Mouse (Mus musculus) right cerebral cortex, postnatal 14 days (tissue): ENCODE data around the gene Melk.
A peak's percentile ranks its signal among the peaks of the same experiment; 100 is the strongest.

Experiments used
- DNase-seq: peaks from one replicate; pipeline ENCODE4 v3.0.0; 2022

The Melk gene

DNA sequence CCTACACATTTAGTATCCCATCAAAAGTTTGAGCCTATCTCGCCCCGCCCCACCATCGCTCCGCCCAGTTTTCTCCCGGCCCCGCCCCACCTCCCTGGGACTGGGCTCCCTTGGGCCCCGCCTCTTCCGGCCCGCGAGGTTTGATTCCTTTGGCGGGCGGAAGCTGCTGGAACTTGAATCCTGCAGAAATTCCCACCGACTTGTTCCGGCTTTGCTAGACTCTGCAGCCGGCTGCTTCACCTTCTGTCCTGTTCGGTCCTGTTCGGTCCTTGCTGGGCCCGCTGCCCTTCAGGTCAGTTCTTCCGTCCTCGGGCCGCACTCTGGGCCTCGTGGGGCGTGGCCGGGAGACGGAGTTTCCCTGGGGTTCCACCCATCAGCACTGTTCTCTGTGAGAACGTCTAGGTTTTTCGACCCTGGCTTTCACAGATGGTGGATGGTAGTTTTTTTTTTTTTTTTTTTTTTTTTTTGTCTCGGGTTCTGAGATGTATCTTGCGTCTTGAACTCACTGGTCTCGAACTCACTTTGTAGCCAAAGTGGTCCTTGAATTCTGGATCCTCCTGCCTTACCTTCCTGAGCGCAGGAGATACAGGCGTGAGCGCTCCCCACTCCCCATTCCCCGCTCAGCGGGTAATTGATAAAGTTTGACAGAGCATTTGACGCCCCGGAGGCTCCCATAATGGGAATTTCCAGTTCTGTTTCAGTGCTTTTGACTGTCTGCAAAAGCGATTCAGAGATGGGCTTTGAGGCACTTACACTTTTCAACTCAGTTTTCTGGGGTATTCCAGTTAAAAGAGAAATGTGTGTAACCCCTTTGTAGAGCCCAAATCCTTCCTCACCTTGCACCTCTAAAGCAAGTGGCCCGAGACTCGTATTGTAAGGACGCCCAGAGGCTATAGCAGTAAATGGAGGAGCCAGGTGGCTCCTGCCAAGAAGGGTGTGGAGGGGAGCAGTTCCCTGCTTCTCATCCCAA is at the start of gene Melk:
Gene Melk (plus strand): TSS at position 96 of the 970 bp plus-strand sequence.
- DNase-seq: peak; percentile 60

DNA sequence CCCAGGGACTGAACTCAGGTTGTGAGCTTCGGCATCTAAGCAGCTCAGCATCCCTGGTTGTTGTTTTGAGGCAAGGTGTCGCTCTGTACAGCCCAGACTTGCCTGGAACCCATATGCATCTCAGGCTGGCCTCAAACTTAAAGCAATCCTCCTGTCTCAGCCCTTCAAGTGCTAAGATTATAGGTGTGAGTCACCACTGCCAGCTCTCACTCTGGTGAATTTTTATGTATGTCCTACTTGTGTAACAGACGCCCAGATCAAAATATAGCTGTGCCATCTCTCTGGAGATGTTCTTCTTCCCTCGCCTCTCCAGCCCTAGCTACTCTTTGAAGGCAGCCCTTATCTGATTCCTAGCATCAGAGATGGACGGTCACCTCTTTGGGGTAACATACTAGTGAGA is 49.2 kb upstream of the Melk start:
- no peak for DNase-seq

DNA sequence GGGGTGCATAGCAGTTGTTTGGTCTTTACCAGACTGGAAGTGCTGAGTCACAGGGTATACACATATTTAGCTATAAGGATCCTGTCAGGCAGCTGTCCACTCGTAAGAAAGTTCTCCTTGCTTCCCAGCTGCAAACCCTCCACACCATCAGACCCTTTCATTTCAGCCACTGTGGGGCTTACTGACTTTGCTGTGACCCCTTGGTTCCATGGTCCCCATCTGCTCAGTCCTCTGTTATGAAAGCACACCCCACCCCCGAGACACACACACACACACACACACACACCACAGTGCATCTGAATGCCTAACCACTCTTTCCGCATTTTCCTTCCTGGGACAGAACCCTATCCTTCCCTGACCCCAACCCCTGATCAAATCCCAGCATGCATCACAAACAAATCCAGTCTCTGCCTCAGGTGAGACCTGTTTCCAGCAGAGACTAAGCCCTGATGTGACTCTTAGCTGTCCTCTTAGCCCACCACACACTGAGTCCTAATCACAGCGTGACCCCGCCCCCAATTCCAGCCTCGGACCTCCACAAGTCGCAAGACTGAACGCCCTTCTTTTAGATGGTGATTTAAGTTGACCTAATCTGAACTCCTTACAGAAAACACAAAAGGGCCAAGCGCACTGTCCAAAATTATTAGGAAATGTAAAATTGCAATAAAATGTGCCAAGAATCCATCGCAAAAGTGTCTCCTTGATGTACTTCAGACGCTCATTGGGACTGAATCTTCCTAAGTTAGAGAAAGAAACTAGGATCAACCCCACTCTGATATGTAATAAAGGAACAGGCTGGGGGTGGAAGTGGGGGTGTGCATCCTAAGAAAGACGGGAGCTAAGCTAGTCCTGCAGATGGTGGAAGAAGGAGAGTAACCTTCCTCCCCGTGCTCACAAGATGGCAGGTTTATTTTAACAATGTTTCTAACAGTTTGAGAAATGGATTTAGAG is 48.4 kb upstream of the Melk start:
- DNase-seq: no peak

DNA sequence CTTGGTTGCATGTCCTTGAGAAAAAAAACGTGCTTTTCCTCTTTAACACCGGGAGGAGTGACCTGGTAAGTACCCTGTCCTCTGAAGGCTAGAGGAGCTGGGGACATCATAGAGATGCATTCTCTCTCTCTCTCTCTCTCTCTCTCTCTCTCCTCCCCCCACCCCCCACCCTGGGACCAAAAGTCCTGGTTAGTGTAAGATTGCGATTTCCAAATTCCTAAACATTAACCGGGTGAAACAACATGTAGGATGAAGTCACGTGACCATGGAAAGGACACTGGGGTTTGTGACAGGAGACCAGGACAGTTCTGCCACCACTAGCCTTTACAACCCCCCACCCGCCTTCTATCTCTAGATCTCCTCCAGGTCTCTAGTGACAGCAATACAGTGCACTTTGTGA is 47.5 kb upstream of the Melk start:
- no peak for DNase-seq

DNA sequence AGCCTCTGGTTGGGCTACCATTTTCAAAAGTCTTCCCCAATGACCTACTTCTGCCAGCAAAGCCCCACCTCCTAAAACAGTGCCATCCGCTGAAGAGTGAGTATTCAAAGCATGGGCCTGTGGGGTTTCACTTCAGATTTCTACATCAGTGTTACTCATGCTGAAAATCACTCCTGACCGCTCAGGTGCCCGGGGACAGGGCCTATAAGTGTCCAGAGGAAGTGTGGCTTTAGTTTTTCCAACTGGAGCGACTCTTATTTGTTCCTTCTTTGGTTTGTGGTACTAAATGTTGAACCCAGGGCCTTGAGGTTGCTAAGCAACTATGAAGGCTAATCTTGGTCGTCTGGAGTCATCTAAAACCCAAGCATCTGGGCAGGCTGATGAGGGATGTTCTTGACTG is 46.1 kb upstream of the Melk start:
- DNase-seq: no peak

DNA sequence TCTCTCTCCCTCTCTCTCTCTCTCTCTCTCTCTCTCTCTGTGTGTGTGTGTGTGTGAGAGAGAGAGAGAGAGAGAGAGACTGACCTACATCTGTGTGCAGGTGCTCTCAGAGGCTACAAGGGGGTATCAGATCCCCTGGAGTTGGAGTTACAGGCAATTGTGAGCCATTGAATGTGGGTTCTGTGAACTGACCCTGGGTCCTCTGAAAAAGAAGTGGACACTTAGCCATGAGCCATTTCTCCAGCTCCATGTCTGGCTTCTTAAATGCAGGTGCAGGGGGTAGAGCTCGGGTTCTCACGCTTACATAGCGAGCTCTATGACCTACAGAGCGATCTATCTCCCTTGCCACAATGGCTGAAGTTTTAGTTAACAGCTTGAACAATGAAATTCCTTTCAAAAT is 41.5 kb upstream of the Melk start:
- DNase-seq: no peak

DNA sequence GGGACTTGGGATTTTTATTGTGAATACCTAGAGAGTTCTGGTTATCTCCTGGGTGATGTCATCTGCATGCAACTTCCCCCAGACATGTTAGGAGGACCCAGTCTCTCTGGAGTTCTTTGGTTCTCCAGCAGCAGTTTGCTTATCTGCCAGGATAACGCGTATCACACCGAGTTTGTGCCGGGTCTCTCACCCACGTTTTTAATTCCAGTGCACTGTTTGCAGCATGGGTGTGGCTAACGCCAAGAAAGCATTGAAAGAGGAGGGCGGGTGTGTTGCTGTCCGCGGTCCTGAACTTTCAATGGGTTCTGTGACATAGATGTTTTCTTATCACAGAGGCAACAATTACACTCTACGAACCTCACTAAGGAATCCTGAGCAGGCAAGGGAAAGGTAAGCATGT is 40.4 kb upstream of the Melk start:
- no peak for DNase-seq

DNA sequence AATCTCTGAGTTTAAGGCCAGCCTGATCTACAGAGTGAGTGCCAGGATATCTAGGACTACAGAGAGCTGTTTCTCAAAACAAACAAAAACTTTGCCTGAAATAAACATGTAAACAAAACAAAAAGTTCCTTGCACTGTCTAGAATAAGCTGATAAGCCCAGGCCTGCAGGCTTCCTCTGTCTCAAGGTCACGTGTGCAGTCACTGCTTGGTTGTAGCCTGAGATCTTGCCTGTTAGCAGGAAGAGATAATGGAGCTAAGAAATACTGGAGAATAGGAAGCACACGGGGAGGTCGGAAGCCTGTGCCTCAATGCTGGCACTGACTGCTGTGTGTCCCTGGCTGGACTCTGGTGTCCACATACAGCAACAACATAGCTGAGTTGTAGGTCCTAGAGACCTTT is 35.2 kb upstream of the Melk start:
- no peak for DNase-seq

DNA sequence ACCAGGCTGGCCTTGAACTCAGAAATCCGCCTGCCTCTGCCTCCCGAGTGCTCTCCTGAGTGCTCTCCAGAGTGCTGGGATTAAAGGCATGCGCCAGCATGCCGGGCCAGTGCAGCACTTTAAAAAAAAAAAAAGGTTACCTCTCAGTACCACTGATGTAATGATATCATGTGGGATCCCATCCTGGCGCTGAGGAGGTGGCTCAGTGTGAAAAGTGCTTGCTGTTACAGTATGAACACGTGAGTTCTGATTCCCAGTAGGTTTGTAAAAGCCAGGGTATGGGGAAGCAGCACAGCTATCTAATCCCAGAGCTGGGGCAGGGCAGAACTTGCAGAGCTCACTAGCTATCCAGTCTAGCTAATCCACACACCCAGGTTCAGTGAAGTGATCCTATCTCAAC is 33.2 kb upstream of the Melk start:
- no peak for DNase-seq

DNA sequence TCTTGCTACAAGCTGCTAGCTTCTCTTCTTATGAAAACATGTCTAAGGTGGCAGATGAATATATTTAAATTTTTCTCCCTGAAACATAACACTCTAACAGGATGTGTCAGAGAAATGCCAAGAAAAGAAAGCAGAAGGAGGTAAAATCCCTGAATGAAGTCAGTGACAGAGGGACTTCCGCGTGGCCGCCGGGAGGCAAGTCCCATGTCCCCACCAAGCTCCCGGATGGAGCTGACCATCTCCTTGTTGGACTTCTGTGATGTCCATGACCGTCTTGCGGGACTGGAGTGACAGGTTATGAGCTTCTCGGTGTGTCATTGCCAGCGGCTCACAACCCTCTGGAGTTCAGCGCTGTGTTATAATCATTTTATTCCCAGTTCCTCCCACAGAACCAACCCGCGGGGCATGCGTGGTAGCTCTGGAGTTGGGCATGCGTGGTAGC is 31.3 kb upstream of the Melk start:
- DNase-seq: peak; percentile 14

DNA sequence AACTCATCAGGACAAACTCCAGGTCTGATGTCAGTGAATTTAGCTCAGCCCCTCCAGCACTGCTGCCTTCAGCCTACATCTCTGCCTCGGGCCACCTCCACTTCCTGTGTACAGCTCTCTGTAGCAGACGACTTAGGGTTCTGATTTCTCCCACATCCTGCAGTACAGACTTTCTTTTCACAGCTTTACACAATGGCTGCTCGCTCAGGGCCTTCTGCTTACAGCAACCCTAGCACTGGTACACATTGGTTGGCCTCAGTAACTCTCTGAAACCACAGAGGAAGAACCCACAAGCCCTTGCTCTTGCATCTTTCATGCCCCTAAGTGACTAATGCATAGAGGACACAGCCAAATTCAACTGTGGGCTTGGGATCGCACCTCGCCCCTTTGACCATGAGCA is 29.5 kb upstream of the Melk start:
- no peak for DNase-seq

DNA sequence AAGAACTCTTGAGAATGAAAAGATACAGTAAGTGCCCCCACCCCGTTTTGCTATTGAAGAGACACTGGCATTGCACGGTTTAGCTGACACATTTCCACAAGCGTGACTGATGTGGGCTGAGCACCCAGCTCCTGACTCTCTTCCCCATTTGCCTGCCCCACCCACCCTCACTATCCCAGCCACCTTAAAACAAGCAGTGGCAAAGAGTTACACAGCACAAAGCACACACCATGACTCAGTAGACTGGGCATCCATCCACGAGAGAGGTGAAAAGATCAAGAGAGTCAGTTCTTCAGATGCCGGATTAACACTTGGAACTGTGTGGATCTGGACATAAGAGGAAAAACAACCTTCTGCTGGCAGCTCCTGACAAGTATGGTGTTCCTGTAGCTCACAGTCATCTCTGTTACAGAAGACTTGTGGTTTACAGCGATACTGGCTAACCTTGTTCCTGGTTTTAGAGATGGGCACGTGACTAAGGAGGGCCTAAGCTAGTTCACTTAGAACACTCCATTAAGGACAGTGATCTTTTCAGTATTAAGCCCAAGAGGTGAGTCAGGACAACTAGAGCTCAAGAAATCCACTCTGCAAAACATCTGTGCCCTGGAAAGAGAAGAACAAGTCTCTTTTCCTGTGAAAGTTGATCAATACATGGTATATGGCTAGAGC is 18.9 kb upstream of the Melk start:
- no peak for DNase-seq

DNA sequence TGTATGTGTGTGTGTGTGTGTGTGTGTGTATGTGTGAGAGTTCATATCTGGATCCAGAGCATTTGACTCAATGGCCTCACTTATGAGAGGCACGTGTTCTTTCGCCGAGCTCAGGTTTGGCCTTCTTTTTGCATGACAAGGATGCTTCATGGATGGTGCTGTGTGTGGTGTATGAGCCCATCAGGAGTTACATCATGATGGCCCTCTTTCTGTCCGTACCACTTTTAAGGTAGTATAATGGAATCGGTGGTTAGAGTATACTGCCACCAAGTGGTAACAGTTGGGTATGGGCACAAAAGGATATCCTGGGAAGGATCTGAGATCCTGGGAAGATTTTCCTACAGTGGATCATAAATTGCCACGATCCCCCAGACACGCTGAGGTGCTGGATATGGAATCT is 8.1 kb upstream of the Melk start:
- DNase-seq: peak; percentile 29

DNA sequence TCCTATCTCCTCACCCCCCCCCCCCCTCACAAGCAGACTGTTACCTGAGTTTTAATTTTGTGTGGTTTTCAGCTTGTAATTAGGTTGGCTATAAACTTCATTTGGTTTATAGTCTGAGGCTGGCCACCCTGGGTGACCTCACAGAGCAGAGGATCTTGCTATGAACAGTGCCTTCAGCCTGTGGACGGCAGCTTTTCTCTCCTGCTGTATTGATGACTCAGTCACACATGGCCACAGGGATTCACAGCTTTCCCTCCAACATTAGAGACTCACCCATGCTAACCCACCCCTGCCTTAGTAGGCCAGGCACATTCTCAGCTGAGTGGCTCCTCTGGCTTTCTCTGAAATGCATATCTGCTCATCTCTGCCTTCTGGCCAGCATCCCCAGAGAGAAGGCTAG is 4.8 kb upstream of the Melk start:
- no peak for DNase-seq

DNA sequence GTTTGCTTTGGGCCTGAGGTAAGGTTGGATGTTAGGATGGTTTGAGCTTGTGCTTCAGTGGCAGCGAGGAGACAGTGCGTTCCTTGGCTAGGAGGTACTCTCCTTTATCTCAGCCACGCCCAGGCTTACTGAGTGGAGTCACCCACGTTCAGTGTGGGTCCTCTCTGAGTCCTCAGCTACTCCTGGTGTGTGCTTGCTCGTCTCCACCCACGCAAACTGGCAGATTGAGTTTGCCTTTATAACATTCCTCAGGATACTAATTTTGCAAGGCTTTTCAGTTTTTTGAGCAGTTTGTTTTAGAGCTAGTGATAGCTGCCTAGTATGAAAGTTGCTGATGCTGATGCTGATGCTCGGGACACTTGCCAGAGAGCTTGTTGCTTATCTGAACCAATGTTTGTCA is 5.9 kb downstream of the Melk start:
- no peak for DNase-seq

DNA sequence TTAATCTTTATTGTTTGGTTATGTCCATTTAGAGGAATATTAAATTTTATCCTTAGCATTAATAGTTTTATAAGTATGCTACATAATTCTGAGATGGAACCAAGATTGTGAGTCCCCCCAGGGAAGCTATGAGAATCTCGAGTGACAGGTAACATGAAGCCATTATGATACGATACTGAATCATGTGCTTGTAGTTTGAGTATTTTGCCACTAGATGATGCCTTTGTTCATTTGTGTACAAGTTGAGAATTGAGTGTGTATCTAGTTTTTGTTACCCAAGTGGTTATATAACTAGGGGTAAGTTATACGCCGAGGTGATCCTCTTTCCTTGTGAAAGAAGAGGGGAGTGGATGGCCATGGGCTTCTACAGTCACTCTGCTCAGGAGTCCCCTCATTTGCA is 9.8 kb downstream of the Melk start:
- no peak for DNase-seq

DNA sequence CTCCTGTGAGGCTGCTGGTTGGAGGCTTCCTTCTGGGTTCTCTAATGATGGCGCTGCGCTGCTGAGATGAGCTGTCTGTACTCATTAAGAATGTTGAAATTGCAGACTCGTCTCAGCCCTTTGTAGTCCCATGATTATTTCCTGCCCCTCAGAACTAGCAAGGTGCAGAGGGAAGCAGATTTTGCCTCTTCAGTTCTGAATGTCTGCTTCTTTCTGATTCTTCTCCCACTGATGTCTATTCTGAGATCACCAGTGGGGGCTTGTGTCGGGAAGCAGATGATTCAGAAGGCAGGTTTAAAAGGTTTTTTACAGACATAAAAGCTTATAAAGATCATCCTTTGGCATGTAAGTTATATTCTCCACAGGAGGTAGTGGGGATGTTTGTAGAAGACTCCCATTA is 10.2 kb downstream of the Melk start:
- no peak for DNase-seq

DNA sequence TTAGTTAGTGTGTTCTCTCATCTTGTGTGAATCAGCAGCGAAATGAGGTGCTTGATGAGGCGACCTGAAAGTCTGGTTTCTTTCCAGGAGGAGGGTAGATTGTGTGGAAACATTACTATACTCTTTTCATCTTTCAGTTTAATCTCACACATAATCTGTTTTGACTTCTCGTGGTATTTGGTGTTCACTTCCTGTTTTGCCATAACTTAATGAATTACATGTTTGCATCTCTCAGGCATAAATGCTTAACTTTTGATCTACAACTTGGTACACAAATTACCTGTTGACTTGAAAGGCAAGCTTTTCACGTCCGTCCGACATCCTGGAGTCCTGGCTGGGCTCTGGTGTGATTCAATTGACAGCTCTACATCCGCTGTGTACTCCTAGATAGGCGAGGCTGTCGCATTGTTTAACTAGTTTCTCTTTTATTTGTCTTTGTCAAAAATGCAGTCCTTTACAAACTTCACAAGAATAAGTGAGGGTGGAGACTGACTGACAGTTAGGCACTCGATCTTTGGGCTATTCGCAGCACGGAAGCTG is 15.7 kb downstream of the Melk start:
- no peak for DNase-seq

DNA sequence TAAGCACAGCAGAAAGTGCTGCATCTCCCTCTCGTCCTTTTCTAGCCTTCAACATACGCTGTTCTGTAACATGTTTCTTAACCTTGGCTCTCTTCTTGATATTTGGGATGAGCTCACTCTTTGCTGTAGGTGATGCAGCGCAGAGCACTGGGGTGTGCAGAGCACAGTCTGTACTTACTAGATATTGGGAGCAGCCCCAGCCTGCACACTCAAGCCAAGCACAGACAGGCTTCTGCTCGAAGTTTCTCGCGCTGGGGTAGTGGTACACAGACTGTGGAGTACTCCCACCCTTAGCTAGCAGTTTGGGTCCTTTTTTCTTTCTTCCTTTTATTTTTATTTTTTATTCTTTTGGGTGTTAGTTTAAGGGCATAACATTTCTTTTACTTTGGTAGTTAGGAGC is 19.8 kb downstream of the Melk start:
- no peak for DNase-seq

DNA sequence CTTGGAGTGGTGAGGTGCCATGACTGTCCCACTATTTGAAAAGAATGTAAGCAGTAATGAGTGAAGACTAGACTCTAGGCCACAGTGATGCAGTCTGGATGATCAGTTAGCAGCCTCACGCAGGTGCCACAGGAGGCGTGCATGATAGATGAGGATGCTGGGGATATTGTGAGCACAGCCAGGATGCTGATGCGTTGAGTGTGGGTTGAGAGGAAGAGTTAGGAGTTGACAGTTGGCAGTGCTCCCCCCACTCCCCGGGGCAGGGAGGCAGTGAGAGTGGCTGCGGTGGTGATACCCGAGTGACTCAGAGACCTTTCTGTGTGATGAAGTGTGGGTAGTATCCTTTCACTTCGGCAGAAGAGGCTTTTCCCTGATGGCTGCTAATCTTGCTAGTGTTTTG is 21.4 kb downstream of the Melk start:
- DNase-seq: no peak

DNA sequence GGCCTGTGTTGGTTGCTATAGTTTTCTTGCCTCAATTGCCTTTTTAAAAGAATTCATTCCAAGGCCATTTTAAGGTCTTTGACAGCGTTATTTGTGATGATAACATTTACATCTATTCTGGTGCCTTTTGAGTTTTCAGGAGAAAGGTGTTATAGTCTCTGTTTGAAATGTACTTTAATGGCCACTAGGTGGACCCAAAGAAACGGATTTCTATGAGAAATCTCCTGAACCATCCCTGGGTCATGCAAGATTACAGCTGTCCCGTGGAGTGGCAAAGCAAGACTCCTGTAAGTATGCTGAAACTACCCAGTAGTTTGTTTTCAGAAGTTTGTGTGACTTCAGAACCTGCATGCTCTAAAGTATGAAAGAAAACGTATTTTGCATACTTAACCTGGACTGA is 24.8 kb downstream of the Melk start:
- no peak for DNase-seq

DNA sequence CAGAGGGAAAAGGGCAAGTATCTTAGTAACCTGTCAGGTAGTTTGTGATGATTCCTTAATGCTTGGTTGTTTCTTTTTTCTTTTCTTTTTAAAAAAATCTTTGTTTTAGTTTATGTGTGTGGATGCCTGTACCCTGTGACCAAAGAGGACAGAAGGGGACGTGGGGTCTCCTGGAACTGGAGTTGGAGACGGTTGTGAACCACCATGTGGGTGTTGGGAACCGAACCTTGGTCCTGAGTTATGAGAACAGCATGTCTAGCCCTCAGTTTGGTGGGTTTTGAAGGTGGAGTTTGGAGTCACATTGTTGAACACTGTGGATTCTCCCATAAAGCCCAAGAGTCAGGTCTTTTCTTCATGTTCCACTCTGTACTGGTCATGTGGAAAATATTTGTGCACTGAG is 26.0 kb downstream of the Melk start:
- no peak for DNase-seq

DNA sequence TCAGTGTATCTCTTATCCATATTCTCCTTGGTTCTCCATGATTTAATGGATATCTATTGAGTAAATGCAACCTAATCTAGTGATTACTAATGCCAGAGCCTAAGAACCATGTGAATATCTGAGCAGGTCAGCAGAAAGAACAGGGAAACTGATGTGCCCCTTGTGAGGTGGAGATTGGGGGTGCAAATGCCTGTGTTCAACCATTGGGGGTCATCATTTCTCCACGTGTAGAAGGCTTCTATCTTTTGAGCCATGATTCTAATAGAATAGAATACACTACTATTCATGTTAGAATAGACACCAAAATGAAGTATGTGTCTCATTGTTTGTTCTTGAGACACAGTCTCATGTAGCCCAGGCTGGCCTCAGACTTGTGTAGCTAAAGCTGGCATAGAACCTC is 27.3 kb downstream of the Melk start:
- no peak for DNase-seq
